Mouse (Mus musculus) 3134 (cell line): ENCODE data around the gene Fstl3.

Source experiments
- DNase-seq: peaks from one replicate; pipeline ENCODE4 v3.0.0-alpha.2; 2011; ENCODE audit warnings: low spot score; ENCODE audit not compliant: insufficient read length; ENCODE audit errors: extremely low read depth

The Fstl3 gene

GRCm38 (mm10) chr10:79760603-79761143 lies 16.4 kb upstream of the Fstl3 start:
- DNase-seq: no peak

GRCm38 (mm10) chr10:79762875-79763274 lies 14.2 kb upstream of the Fstl3 start:
- no peak for DNase-seq

- no peak for DNase-seq
Measured at GRCm38 (mm10) chr10:79764234-79764633, 12.8 kb upstream of the Fstl3 start.

GRCm38 (mm10) chr10:79765228-79765745 lies 11.8 kb upstream of the Fstl3 start:
- no peak for DNase-seq

- no peak for DNase-seq
Measured at GRCm38 (mm10) chr10:79766001-79766507, 11.0 kb upstream of the Fstl3 start.

GRCm38 (mm10) chr10:79766508-79767325 lies 10.4 kb upstream of the Fstl3 start, which contains the start of gene Rnf126:
Gene Rnf126, minus strand, starts transcription at chr10:79766952.
- DNase-seq: peak; percentile 100

GRCm38 (mm10) chr10:79767372-79768244 lies 9.5 kb upstream of the Fstl3 start:
- peak; percentile 97 for DNase-seq

- no peak for DNase-seq
Measured at GRCm38 (mm10) chr10:79768400-79768799, 8.7 kb upstream of the Fstl3 start.

GRCm38 (mm10) chr10:79769329-79769728 lies 7.7 kb upstream of the Fstl3 start:
- DNase-seq: no peak

- no peak for DNase-seq
Measured at GRCm38 (mm10) chr10:79772320-79772719, 4.8 kb upstream of the Fstl3 start.

GRCm38 (mm10) chr10:79773208-79773607 lies 3.9 kb upstream of the Fstl3 start:
- DNase-seq: no peak

- DNase-seq: no peak
Measured at GRCm38 (mm10) chr10:79774486-79775279, 2.4 kb upstream of the Fstl3 start.

GRCm38 (mm10) chr10:79778006-79778405 lies 934 bp downstream of the Fstl3 start:
- peak; percentile 86 for DNase-seq

GRCm38 (mm10) chr10:79779193-79779592 lies 2.1 kb downstream of the Fstl3 start:
- no peak for DNase-seq

GRCm38 (mm10) chr10:79779784-79780663 lies 3.0 kb downstream of the Fstl3 start:
- peak; percentile 87 for DNase-seq

- no peak for DNase-seq
Measured at GRCm38 (mm10) chr10:79780664-79781015, 3.6 kb downstream of the Fstl3 start.

GRCm38 (mm10) chr10:79781139-79781538 lies 4.1 kb downstream of the Fstl3 start:
- DNase-seq: no peak

- DNase-seq: no peak
Measured at GRCm38 (mm10) chr10:79781956-79782355, 4.9 kb downstream of the Fstl3 start.

- no peak for DNase-seq
Measured at GRCm38 (mm10) chr10:79783050-79783449, 6.0 kb downstream of the Fstl3 start.
